Mouse (Mus musculus): Measurements from ENCODE around the gene Ppt2. TPM values are rescaled to one million over a fixed set of nuclear protein-coding genes. Genes with fewer than 3 reads are reported as not detected.

Ppt2 gene
- polyA plus RNA-seq, 1 experiment from 2014 or later, result 15.9 TPM

DNA sequence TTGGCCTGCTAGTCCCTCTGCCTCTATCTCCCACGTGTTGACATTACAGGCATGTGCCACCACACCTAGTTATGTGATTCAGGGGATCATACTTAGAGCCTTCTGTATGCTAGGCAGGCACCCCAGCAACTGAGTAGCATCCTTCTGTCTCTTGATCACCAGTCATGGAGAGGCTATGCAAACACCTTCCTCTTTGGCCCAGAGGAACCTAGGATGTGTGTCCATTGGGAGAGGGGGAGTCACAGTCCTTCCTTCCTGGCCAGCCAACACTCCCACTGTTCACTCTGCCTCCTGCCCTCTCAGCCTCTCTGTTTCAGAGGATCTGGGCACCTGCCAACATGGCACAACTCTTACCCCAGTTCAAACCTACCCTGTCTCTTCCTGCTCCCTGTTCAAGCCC lies 35.2 kb upstream of the Ppt2 start:
- no peak for ATAC-seq (ENCODE audit: insufficient number of reproducible peaks, insufficient read depth, low FRiP score, low TSS enrichment, low read depth)
- Histone ChIP-seq H3K4me1 (replicated peaks) (peaks cover 15% of the 10 kb centered on the region), H3K36me3 (no peaks in the 10 kb centered on the region), H3K4me3 (replicated peaks) (no peak overlapping the region), H3K27me3 (peaks cover 73% of the 10 kb centered on the region), H3K4me2 (no peak overlapping the region), H3K9me3 (no peaks in the 10 kb centered on the region), H3K9ac (replicated peaks) (no peak overlapping the region), H3K27ac (no peak overlapping the region)
- WGBS, result 42% methylated on average over 1 of the region's 1 CpGs

DNA sequence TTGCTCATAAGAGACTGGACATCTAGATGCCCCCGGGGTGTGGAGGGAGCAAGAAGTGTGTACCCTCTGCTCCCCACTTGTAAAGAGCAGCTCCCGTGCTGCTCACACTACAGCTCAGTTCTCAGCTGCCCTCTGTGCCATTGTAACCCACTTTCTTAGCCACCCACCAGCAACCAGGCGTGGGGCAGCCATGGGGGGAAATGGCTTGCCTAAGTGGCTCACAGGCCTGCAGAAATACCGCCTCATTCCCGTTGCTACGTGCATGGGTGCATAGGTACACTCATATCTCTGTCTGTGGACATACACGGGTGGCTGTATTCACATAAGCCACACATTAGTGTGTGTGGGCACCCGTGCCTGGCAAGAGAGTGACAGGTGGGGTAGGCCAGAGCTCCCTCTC lies 34.7 kb upstream of the Ppt2 start:
- Histone ChIP-seq H3K36me3 (no peaks in the 10 kb centered on the region), H3K9me3 (no peaks in the 10 kb centered on the region), H3K27ac (no peak overlapping the region), H3K27me3 (peaks cover 75% of the 10 kb centered on the region), H3K9ac (replicated peaks) (no peak overlapping the region), H3K4me1 (replicated peaks) (peaks cover 15% of the 10 kb centered on the region), H3K4me2 (no peak overlapping the region), H3K4me3 (replicated peaks) (no peak overlapping the region)
- ATAC-seq (ENCODE audit: insufficient number of reproducible peaks, insufficient read depth, low FRiP score, low TSS enrichment, low read depth), result no peak
- WGBS, result 75% methylated on average over 8 of the region's 8 CpGs

DNA sequence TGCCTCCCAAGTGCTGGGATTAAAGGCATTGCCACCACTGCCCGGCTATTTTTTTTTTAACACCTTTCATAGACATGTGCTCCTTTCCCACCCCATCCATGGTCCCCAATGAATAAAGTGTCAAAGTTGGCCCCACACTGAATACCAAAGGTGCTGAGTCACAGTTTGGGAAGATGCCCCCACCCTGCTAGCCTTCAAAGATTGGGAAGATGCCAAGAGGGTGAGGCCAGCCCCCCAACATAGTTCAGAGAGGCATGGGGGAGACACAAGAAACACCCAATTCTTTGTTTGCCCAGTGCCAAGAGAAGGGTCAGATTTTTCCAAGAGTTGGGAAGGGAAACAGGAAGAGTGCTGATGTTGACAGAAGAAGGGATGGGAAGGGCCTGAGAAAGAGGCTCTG lies 34.2 kb upstream of the Ppt2 start:
- WGBS, result 94% methylated on average over 1 of the region's 1 CpGs
- Histone ChIP-seq H3K9ac (replicated peaks) (no peak overlapping the region), H3K4me1 (replicated peaks) (peaks cover 15% of the 10 kb centered on the region), H3K36me3 (no peaks in the 10 kb centered on the region), H3K27me3 (peaks cover 75% of the 10 kb centered on the region), H3K4me2 (no peak overlapping the region), H3K4me3 (replicated peaks) (no peak overlapping the region), H3K9me3 (no peaks in the 10 kb centered on the region), H3K27ac (no peak overlapping the region)
- no peak for ATAC-seq (ENCODE audit: insufficient number of reproducible peaks, insufficient read depth, low FRiP score, low TSS enrichment, low read depth)

GRCm38 (mm10) chr17:34661121-34661591 lies 32.8 kb upstream of the Ppt2 start:
- no peak for ATAC-seq (ENCODE audit: insufficient number of reproducible peaks, insufficient read depth, low FRiP score, low TSS enrichment, low read depth)
- peak overlapping the region; percentile 19; the same call in 1 of the 2 replicates for H3K4me3 ChIP-seq (replicated peaks)
- WGBS, result 7% methylated on average over 19 of the region's 19 CpGs

GRCm38 (mm10) chr17:34660259-34660820 lies 32.0 kb upstream of the Ppt2 start:
- Histone ChIP-seq H3K4me3 (replicated peaks) (no peak overlapping the region), H3K4me1 (replicated peaks) (peaks cover 19% of the 10 kb centered on the region), H3K9me3 (no peaks in the 10 kb centered on the region), H3K27ac (no peak overlapping the region), H3K36me3 (peaks cover 2% of the 10 kb centered on the region; the same call in 1 of the 2 replicates), H3K27me3 (peaks cover 64% of the 10 kb centered on the region), H3K9ac (replicated peaks) (no peak overlapping the region), H3K4me2 (peak overlapping the region; percentile 42; the same call in 1 of the 2 replicates)
- no peak for ATAC-seq (ENCODE audit: insufficient number of reproducible peaks, insufficient read depth, low FRiP score, low TSS enrichment, low read depth)
- WGBS, result 25% methylated on average over 11 of the region's 11 CpGs

More at GRCm38 (mm10) chr17:34661121-34661591, 32.8 kb upstream of the Ppt2 start:
- peak overlapping the region; percentile 42 for H3K4me2 ChIP-seq
- 0 out of 2 replicates have a peak overlapping the region, but pooled peaks have one; percentile 1 for H3K9ac ChIP-seq (replicated peaks)
- peaks cover 71% of the 10 kb centered on the region for H3K27me3 ChIP-seq
- H3K27ac ChIP-seq, result no peak overlapping the region
- no peaks in the 10 kb centered on the region for H3K9me3 ChIP-seq
- no peaks in the 10 kb centered on the region for H3K36me3 ChIP-seq
- H3K4me1 ChIP-seq (replicated peaks), result peaks cover 18% of the 10 kb centered on the region

DNA sequence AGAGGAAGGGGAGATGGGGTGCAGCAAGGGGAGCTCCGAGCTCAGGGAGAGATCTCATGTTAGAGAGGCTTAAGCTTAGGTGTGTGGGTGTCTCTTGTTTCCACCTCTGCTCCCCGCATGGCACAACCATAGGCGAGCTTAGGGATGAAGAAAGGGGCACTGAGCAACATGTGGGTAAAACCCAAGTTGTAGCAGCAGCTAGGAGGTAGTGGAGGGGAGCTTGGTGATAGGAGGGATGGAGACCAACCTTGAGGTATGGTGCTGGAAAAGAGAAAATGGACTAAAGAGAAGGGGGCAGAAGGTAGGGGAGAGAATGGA lies 31.5 kb upstream of the Ppt2 start:
- Histone ChIP-seq H3K9ac (replicated peaks) (no peak overlapping the region), H3K4me2 (no peak overlapping the region), H3K9me3 (no peaks in the 10 kb centered on the region), H3K27me3 (peaks cover 59% of the 10 kb centered on the region), H3K27ac (no peak overlapping the region), H3K36me3 (peaks cover 6% of the 10 kb centered on the region; the same call in 1 of the 2 replicates), H3K4me3 (replicated peaks) (no peak overlapping the region), H3K4me1 (replicated peaks) (peaks cover 19% of the 10 kb centered on the region)
- WGBS, result 55% methylated on average over 3 of the region's 3 CpGs
- no peak for ATAC-seq (ENCODE audit: insufficient number of reproducible peaks, insufficient read depth, low FRiP score, low TSS enrichment, low read depth)

DNA sequence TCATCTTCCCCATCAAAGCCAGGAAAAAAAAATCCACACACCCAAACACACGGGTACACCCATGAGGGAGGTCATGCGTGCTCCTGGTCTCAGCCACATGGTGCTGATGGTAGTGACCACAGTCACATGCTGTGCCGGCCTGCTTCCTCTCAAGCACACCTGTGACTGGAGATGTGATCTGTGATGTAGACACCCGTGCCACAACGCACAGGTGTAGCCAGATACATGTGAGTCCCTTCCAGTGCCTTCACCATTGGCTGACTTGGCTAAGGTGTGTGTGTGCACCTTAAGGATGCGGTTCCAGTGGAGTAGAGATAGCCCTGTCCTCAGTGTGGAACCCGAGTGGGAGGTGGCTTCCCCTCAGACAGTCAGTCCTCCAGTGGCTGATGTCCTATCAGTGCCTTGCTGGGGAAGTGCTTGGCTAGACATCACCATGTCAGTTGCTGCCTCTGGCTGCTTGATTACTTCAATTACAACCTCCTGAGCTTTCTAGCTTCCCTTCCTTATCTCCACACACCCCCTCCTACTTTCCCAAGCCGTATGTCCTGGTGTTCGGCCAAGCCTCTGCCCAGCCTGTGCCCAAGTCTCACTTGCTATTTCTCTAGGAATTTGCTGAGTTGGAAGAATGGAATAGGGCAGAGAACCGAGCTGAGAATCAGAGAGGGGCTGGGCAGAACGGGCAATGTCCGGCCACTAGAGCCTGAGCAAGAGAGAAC lies 31.0 kb upstream of the Ppt2 start:
- Histone ChIP-seq H3K27ac (no peak overlapping the region), H3K4me3 (replicated peaks) (no peak overlapping the region), H3K9me3 (no peaks in the 10 kb centered on the region), H3K4me1 (replicated peaks) (peaks cover 19% of the 10 kb centered on the region), H3K9ac (replicated peaks) (no peak overlapping the region), H3K36me3 (peaks cover 12% of the 10 kb centered on the region), H3K27me3 (peaks cover 57% of the 10 kb centered on the region), H3K4me2 (no peak overlapping the region)
- ATAC-seq (ENCODE audit: insufficient number of reproducible peaks, insufficient read depth, low FRiP score, low TSS enrichment, low read depth), result no peak
- 63% methylated on average over 12 of the region's 12 CpGs for WGBS

GRCm38 (mm10) chr17:34658591-34658990 lies 30.3 kb upstream of the Ppt2 start:
- WGBS, result 78% methylated on average over 3 of the region's 3 CpGs
- Histone ChIP-seq H3K9me3 (no peaks in the 10 kb centered on the region), H3K36me3 (peaks cover 19% of the 10 kb centered on the region), H3K4me3 (replicated peaks) (no peak overlapping the region), H3K4me1 (replicated peaks) (peaks cover 19% of the 10 kb centered on the region), H3K9ac (replicated peaks) (no peak overlapping the region), H3K4me2 (no peak overlapping the region), H3K27me3 (peaks cover 52% of the 10 kb centered on the region), H3K27ac (no peak overlapping the region)
- no peak for ATAC-seq (ENCODE audit: insufficient number of reproducible peaks, insufficient read depth, low FRiP score, low TSS enrichment, low read depth)

- no peak overlapping the region for H3K4me2 ChIP-seq
- no peak overlapping the region for H3K4me3 ChIP-seq (replicated peaks)
- 77% methylated on average over 2 of the region's 2 CpGs for WGBS
- H3K9ac ChIP-seq (replicated peaks), result no peak overlapping the region
- H3K9me3 ChIP-seq, result no peaks in the 10 kb centered on the region
- H3K27ac ChIP-seq, result no peak overlapping the region
- peaks cover 48% of the 10 kb centered on the region for H3K27me3 ChIP-seq
- no peak for ATAC-seq (ENCODE audit: insufficient number of reproducible peaks, insufficient read depth, low FRiP score, low TSS enrichment, low read depth)
- H3K4me1 ChIP-seq (replicated peaks), result peaks cover 19% of the 10 kb centered on the region
- peaks cover 24% of the 10 kb centered on the region for H3K36me3 ChIP-seq
Measured at GRCm38 (mm10) chr17:34658145-34658544, 29.8 kb upstream of the Ppt2 start.

DNA sequence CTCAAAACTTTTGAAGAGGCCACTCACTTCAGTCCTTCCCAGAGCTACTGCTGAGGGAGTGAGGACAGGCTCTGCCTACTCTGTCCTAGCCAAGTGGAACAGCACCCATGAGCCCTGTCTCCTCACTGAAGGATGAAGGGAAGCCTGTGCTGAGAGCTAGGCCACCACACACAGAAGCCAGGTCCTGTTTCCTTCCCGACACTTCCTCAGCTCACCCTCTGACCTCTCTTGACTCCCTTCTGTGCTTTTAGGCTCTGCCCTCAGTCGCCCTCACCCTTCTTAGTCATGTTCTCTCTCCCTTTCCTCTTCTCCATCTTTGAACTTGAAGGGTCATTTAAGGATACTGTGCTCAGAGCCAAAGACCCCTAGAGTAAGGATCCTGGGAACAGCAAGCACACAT lies 29.0 kb upstream of the Ppt2 start:
- H3K9me3 ChIP-seq, result no peaks in the 10 kb centered on the region
- H3K4me2 ChIP-seq, result no peak overlapping the region
- no peak for ATAC-seq (ENCODE audit: insufficient number of reproducible peaks, insufficient read depth, low FRiP score, low TSS enrichment, low read depth)
- no peak overlapping the region for H3K9ac ChIP-seq (replicated peaks)
- no peak overlapping the region for H3K27ac ChIP-seq
- H3K4me1 ChIP-seq (replicated peaks), result peaks cover 19% of the 10 kb centered on the region
- H3K27me3 ChIP-seq, result peaks cover 39% of the 10 kb centered on the region
- peaks cover 32% of the 10 kb centered on the region for H3K36me3 ChIP-seq
- 18% methylated on average over 2 of the region's 2 CpGs for WGBS
- no peak overlapping the region for H3K4me3 ChIP-seq (replicated peaks)

GRCm38 (mm10) chr17:34656666-34657065 lies 28.4 kb upstream of the Ppt2 start:
- Histone ChIP-seq H3K9ac (replicated peaks) (no peak overlapping the region), H3K27me3 (peaks cover 37% of the 10 kb centered on the region), H3K27ac (no peak overlapping the region), H3K4me3 (replicated peaks) (no peak overlapping the region), H3K4me2 (no peak overlapping the region), H3K36me3 (peaks cover 38% of the 10 kb centered on the region), H3K4me1 (replicated peaks) (peaks cover 19% of the 10 kb centered on the region), H3K9me3 (no peaks in the 10 kb centered on the region)
- ATAC-seq (ENCODE audit: insufficient number of reproducible peaks, insufficient read depth, low FRiP score, low TSS enrichment, low read depth), result no peak
- 64% methylated on average over 8 of the region's 8 CpGs for WGBS

Data from limb, embryonic 12.5 days (tissue).